Mouse (Mus musculus) ES-Bruce4 (cell line): ENCODE measurements at regions not wholly inside any gene's neighbourhood (a gene's known extent, or its start where the extent isn't known, plus 50 kb on each side); places are given as distances from the start of the nearest gene placed in this dataset.
"Not testable (repeated sequence)": the region's sequence is repeated elsewhere in the genome, so short reads cannot be mapped to it uniquely, and the experiment has no call there.

Source experiments
- H3K27ac ChIP-seq: 2 replicates; pipeline ENCODE4 v1.5.1; 2012; ENCODE audit warnings: low read length, inconsistent platforms; ENCODE audit not compliant: insufficient read depth
- H3K27me3 ChIP-seq: 2 replicates; pipeline ENCODE4 v1.6.1; 2012; ENCODE audit warnings: mild to moderate bottlenecking, low read length, inconsistent platforms; ENCODE audit not compliant: control insufficient read depth, poor library complexity, insufficient read depth, severe bottlenecking
- H3K36me3 ChIP-seq: 2 replicates; pipeline ENCODE4 v1.6.1; 2012; ENCODE audit warnings: inconsistent platforms, mild to moderate bottlenecking, low read length, moderate library complexity; ENCODE audit not compliant: control insufficient read depth, poor library complexity, insufficient read depth, severe bottlenecking
- H3K4me1 ChIP-seq: one replicate; pipeline ENCODE4 v1.8.1; 2011; ENCODE audit warnings: low read length; ENCODE audit not compliant: control insufficient read depth, insufficient read depth
- H3K4me3 ChIP-seq: 2 replicates; pipeline ENCODE4 v1.5.1; 2011; ENCODE audit warnings: low read depth, mild to moderate bottlenecking, low read length
- H3K9ac ChIP-seq: 2 replicates; pipeline ENCODE4 v1.6.1; 2012; ENCODE audit warnings: low read depth, mild to moderate bottlenecking, inconsistent platforms; ENCODE audit not compliant: poor library complexity, severe bottlenecking
- H3K9me3 ChIP-seq: replicated peaks from 2 replicates; pipeline ENCODE4 v1.6.1; 2012; ENCODE audit warnings: mild to moderate bottlenecking, low read length, inconsistent platforms; ENCODE audit not compliant: control insufficient read depth, poor library complexity, insufficient read depth, severe bottlenecking
- CTCF ChIP-seq: IDR thresholded peaks from one replicate; pipeline ENCODE4 v1.8.1; 2011; ENCODE audit warnings: low read depth, low read length
- EP300 ChIP-seq: IDR thresholded peaks from 2 replicates; pipeline ENCODE4 v1.6.1; 2011; ENCODE audit warnings: low read depth, low read length; ENCODE audit not compliant: insufficient read depth
- POLR2A ChIP-seq: IDR thresholded peaks from one replicate; pipeline ENCODE4 v1.8.1; 2011; ENCODE audit warnings: low read length; ENCODE audit not compliant: insufficient read depth

DNA sequence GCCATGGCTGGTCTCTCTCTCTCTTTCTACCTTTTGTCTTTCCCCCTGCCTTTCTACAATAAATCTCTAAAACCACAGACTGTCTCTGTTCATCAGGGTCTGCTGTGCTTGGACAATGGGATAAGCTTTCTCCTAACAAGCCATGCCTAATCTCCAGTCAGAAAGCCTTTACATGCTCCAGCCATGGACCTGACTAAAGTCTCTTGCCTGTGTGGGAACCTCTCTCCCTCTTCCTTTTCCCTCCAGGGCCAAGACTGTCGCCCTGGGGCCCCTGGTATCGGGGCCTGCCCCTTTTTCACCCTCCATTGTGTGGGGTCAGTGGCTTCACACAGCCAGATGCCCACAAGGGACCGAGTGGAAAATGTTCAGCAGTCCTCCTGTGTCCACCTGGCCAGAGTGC lies 1151.3 kb upstream of the Prmt6 start:
- no peaks in the 10 kb centered on the region for H3K9me3 ChIP-seq
- no peak overlapping the region for H3K27ac ChIP-seq
- H3K36me3 ChIP-seq, result no peaks in the 10 kb centered on the region; the same call in 1 of the 2 replicates
- no peaks in the 10 kb centered on the region for H3K27me3 ChIP-seq
- H3K9ac ChIP-seq, result no peak overlapping the region
- TF ChIP-seq POLR2A, result no peak
- no peak for TF ChIP-seq EP300
- TF ChIP-seq CTCF, result no peak
- peaks cover 2% of the 10 kb centered on the region for H3K4me1 ChIP-seq
- no peak overlapping the region for H3K4me3 ChIP-seq

DNA sequence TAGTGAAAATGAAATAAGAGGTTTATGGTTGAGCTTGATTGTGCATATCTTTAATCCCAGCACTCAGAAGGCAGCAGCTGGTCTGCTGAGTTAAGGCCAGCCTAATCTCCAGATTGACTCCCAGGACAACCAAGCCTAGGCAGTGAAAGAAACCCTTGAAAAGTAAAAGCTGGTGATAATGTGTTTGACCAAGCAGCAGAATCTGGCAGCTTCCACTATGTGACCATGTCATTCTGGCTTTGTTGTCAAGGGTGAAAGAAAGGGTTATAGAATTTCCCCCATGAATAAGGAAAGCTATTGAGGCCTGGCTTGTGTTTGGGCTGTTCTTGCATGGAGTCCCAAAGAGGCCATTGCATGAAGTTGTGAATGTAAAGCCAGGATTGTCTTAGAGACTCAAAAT lies 1142.3 kb upstream of the Prmt6 start:
- H3K27me3 ChIP-seq, result no peaks in the 10 kb centered on the region
- no peak overlapping the region for H3K4me3 ChIP-seq
- H3K9ac ChIP-seq, result no peak overlapping the region
- H3K27ac ChIP-seq, result no peak overlapping the region
- no peaks in the 10 kb centered on the region for H3K36me3 ChIP-seq
- TF ChIP-seq POLR2A (no peak), CTCF (no peak), EP300 (no peak)
- no peaks in the 10 kb centered on the region for H3K9me3 ChIP-seq
- H3K4me1 ChIP-seq, result no peaks in the 10 kb centered on the region

DNA sequence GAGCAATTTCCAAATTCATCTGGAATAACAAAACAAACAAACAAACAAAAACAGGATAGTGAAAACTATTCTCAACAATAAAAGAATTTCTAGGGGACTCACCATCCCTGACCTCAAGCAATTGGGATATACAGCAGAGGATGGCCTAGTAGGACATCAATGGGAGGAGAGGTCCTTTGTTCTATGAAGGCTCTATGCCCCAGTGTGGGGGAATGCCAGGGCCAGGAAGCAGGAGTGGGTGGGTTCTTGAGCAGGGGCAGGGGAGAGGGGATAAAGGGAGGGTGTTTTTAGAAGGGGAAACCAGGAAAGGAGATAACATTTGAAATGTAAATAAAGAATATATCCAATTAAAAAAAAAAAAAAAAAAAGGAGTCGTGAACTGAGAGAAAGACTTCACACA lies 1141.9 kb upstream of the Prmt6 start:
- not testable (repeated sequence) for H3K4me1 ChIP-seq, H3K9me3 ChIP-seq, H3K36me3 ChIP-seq, H3K4me3 ChIP-seq, H3K27me3 ChIP-seq, H3K9ac ChIP-seq, H3K27ac ChIP-seq

DNA sequence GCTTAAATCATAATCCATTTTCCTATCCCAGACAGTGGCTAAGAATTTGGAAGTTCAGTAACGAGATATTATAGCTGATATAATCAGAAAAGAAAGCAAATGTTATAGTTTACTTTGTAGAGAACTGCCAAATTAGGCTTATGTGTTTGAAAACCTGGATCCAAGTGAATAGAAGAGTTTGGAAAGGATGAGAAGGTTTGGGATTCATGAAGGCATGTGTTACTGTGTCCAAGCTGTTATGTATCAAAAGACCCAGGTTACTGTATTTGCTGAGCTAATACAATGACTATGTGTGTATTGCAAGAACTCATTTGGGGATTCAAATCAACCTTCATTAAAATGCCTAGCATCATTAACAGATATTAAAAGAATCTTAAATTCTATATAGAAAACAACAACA lies 1135.9 kb upstream of the Prmt6 start:
- Histone ChIP-seq H3K36me3 (no peaks in the 10 kb centered on the region), H3K27ac (no peak overlapping the region), H3K9me3 (no peaks in the 10 kb centered on the region), H3K4me1 (no peaks in the 10 kb centered on the region), H3K4me3 (no peak overlapping the region), H3K27me3 (no peaks in the 10 kb centered on the region), H3K9ac (no peak overlapping the region)
- TF ChIP-seq CTCF (no peak), EP300 (no peak), POLR2A (no peak)

DNA sequence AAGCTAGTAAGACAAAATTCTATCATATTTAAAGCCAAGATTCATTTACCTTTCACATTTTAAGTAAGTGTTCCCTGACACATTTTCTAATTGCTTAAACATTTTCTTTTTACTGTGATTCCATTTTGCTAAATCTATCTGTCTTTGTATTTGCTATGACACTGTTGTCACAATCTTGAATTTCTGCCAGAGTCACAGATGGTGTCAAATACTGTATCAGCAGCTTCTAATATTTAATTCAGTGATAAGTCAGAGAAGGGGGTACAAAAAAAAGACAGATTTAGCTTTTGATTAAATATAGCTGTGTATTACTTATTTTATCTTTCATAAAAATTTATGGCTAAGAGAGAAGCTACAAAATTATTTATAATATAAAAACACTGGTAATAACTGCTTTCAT lies 1135.5 kb upstream of the Prmt6 start:
- Histone ChIP-seq H3K36me3 (no peaks in the 10 kb centered on the region), H3K9me3 (no peaks in the 10 kb centered on the region), H3K9ac (no peak overlapping the region), H3K27me3 (no peaks in the 10 kb centered on the region), H3K27ac (no peak overlapping the region), H3K4me1 (no peaks in the 10 kb centered on the region), H3K4me3 (no peak overlapping the region)
- TF ChIP-seq CTCF (no peak), POLR2A (no peak), EP300 (no peak)

DNA sequence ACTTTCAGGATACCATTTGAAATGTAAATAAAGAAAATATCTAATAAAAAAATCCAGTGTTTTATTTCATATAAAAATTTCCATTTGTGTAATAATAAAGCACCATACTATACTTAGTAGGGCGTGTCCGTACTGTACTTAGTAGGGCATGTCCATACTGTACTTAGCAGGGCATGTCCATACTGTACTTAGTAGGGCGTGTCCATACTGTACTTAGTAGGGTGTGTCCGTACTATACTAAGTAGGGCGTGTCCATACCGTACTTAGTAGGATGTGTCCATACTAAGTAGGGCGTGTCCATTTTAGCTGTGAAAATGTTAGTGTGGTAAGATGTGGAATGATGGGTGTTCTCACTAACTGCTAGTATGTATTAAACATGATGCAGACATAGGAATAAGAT lies 1134.8 kb upstream of the Prmt6 start:
- no peak overlapping the region for H3K27ac ChIP-seq
- no peaks in the 10 kb centered on the region for H3K27me3 ChIP-seq
- H3K9me3 ChIP-seq, result no peaks in the 10 kb centered on the region
- H3K4me3 ChIP-seq, result no peak overlapping the region
- TF ChIP-seq CTCF (no peak), EP300 (no peak), POLR2A (no peak)
- H3K36me3 ChIP-seq, result no peaks in the 10 kb centered on the region
- H3K9ac ChIP-seq, result no peak overlapping the region
- no peaks in the 10 kb centered on the region for H3K4me1 ChIP-seq
